Mouse (Mus musculus) C2C12 (cell line): ENCODE measurements around the gene Sipa1l3.

ENCODE experiments used
- CTCF ChIP-seq: IDR thresholded peaks from one replicate; pipeline ENCODE4 v1.5.1; 2011; ENCODE audit not compliant: control insufficient read depth, insufficient read depth, insufficient read length
- FOSL1 ChIP-seq: IDR thresholded peaks from one replicate; pipeline ENCODE4 v1.8.0; 2011; ENCODE audit warnings: mild to moderate bottlenecking, low read length; ENCODE audit not compliant: poor library complexity, insufficient read depth, severe bottlenecking
- MYOD1 ChIP-seq: IDR thresholded peaks from one replicate; pipeline ENCODE4 v1.6.1; 2011; ENCODE audit warnings: low read depth; ENCODE audit not compliant: control insufficient read depth, insufficient read length
- USF1 ChIP-seq: IDR thresholded peaks from one replicate; pipeline ENCODE4 v1.6.1; 2011; ENCODE audit warnings: low read depth, mild to moderate bottlenecking, control low read depth, moderate library complexity

DNA sequence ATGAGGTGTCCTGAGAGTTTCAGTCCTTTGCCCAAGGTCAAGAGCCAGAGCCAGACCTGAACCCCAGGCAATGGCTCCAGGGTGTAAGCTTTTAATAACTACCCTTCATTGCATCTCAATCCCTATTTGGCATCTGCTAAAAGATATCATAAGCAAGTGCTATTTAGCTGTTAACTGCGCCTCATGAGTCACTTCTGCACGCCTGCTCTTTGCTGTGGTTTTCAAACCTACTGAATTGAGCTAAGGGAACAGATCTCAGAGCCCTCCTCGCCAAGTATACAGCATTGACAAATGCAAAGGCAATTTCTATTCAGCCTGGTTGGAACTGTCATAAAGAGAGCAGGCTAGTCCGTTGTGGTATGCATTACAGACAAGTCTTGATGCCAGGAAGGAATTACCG, 49.8 kb downstream of the Sipa1l3 start:
- TF ChIP-seq CTCF (no peak), FOSL1 (no peak), USF1 (no peak), MYOD1 (peak; percentile 66)
